Mouse (Mus musculus): ENCODE measurements around the gene Cxcr4. TPM values are rescaled to one million over a fixed set of nuclear protein-coding genes. Genes with fewer than 3 reads are reported as not detected.

The Cxcr4 gene
- polyA plus RNA-seq, 1 experiment, result 1,143 TPM

DNA sequence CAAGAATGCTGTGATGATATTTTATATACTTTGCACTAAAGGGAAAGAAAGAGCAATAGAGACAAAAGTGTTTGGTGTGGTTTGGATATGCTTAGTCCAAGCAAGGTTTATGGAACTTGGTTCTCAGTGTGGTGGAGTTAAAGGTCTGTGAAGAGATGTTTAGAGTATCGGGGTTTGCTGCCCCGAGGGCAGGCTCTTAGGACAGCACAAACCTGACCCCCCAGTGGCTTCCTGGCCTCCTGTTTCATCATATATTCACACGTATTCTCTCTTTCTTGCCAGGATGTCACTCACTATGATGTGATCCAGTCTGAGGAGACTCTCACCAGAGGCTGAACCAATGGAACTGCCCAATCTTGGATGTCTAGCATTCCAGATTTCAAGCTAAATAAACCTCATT, 43.1 kb downstream of the Cxcr4 start:
- Histone ChIP-seq H3K4me3 (ENCODE audit: control insufficient read depth, insufficient read depth, low read length) (no peak overlapping the region), H3K36me3 (ENCODE audit: control insufficient read depth, insufficient read depth, low read length) (no peaks in the 10 kb centered on the region), H3K4me1 (replicated peaks; ENCODE audit: control insufficient read depth, insufficient read depth, low read length) (peaks cover 23% of the 10 kb centered on the region), H3K27me3 (ENCODE audit: control insufficient read depth, insufficient read depth, low read length) (no peaks in the 10 kb centered on the region), H3K27ac (ENCODE audit: control insufficient read depth, insufficient read depth, low read length) (peak overlapping the region; percentile 5; the same call in 1 of the 2 replicates)
- 16% methylated on average over 3 of the region's 3 CpGs for WGBS
- no peak for DNase-seq
- no peak for TF ChIP-seq CTCF (IDR thresholded peaks at IDR 0.05; ENCODE audit: borderline replicate concordance, control insufficient read depth, extremely low read depth, insufficient read depth, low read length, poor library complexity)
- TF ChIP-seq POLR2A (IDR thresholded peaks at IDR 0.05; ENCODE audit: control insufficient read depth, extremely low read depth, insufficient read depth, low read length, poor library complexity), result no peak

DNA sequence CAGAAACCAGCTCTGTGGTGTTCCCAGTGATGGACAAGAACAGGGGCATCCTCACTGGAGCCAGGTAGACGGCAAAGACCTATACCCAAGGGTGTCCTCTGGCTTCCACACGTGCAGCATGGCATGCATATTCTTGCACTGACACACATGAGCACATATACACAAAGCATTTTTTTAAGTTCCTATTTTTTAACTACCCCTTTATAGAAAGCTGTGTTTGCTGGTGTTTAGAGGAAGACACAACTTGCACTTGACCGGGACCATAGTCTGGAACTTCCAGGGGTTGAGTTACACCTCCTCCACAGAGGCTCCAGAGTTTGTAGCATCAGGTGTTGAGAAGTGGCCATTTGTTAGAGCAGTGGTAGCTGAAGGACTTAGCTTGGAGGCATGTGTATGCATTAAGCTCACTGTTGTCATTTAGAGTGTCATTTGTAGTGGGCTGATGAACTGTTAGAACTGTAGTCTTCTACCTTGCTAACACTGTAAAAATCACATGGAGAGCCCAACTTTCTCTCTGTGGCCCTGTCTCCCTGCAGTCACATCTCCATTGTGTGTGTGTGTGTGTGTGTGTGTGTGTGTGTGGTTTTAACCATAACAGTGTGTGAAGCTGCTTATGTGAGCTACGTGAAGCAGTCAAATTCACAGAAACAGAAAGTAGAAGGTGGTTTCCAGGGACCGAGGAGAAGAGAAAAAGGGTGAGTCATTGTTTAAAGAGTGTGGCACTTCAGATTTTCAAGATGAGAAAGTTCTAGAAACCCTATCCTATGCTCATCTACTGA, 43.7 kb downstream of the Cxcr4 start:
- H3K4me3 ChIP-seq (ENCODE audit: control insufficient read depth, insufficient read depth, low read length), result no peak overlapping the region
- no peaks in the 10 kb centered on the region for H3K36me3 ChIP-seq (ENCODE audit: control insufficient read depth, insufficient read depth, low read length)
- TF ChIP-seq POLR2A (IDR thresholded peaks at IDR 0.05; ENCODE audit: control insufficient read depth, extremely low read depth, insufficient read depth, low read length, poor library complexity), result no peak
- TF ChIP-seq CTCF (IDR thresholded peaks at IDR 0.05; ENCODE audit: borderline replicate concordance, control insufficient read depth, extremely low read depth, insufficient read depth, low read length, poor library complexity), result no peak
- H3K27me3 ChIP-seq (ENCODE audit: control insufficient read depth, insufficient read depth, low read length), result no peaks in the 10 kb centered on the region
- DNase-seq, result no peak
- WGBS, result 34% methylated on average over 5 of the region's 5 CpGs
- H3K4me1 ChIP-seq (replicated peaks; ENCODE audit: control insufficient read depth, insufficient read depth, low read length), result peaks cover 25% of the 10 kb centered on the region
- H3K27ac ChIP-seq (ENCODE audit: control insufficient read depth, insufficient read depth, low read length), result no peak overlapping the region

DNA sequence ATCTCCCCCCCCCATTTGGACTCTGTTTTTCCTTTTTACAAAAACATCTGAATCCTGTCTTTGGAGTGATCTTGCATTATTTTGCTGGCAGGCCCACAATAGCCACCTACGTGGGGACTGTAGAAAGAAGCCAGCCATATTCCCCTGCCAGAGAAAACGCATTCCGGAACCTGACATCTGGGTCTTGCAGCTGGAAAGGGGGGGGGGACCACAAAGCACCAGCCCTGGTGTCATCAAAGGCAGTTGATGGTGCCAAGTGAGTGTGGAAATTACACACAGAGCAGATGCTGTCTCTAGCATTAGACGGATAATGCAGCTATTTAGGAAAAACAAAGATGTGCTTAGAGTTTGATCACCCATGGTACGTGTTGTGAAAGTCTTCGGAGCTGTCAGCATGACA, 46.4 kb downstream of the Cxcr4 start:
- no peak for DNase-seq
- H3K36me3 ChIP-seq (ENCODE audit: control insufficient read depth, insufficient read depth, low read length), result no peaks in the 10 kb centered on the region
- TF ChIP-seq POLR2A (IDR thresholded peaks at IDR 0.05; ENCODE audit: control insufficient read depth, extremely low read depth, insufficient read depth, low read length, poor library complexity) (no peak), CTCF (IDR thresholded peaks at IDR 0.05; ENCODE audit: borderline replicate concordance, control insufficient read depth, extremely low read depth, insufficient read depth, low read length, poor library complexity) (no peak)
- H3K4me3 ChIP-seq (ENCODE audit: control insufficient read depth, insufficient read depth, low read length), result no peak overlapping the region
- H3K4me1 ChIP-seq (replicated peaks; ENCODE audit: control insufficient read depth, insufficient read depth, low read length), result peaks cover 25% of the 10 kb centered on the region
- WGBS, result 96% methylated on average over 6 of the region's 6 CpGs
- H3K27me3 ChIP-seq (ENCODE audit: control insufficient read depth, insufficient read depth, low read length), result no peaks in the 10 kb centered on the region
- H3K27ac ChIP-seq (ENCODE audit: control insufficient read depth, insufficient read depth, low read length), result no peak overlapping the region

DNA sequence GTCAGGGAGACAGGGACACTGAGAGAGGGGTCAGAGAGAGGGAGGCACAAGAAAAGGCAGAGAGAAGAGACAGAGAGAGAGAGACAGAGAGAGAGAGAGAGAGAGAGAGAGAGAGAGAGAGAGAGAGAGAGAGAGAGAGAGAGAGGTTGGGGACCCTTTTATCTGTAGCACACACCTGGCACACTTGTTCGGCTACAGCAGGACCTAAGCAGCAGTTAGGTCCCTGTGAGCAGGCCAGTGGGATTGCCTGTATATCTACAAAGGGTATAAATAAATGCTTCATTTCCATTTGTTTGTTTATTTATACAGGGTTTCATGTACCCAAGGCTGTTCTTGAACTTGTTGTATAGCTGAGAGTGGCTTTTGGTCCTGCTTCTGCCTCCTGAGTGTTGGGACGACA, 49.0 kb downstream of the Cxcr4 start:
- no peaks in the 10 kb centered on the region for H3K36me3 ChIP-seq (ENCODE audit: control insufficient read depth, insufficient read depth, low read length)
- WGBS, result 75% methylated on average over 2 of the region's 2 CpGs
- TF ChIP-seq CTCF (IDR thresholded peaks at IDR 0.05; ENCODE audit: borderline replicate concordance, control insufficient read depth, extremely low read depth, insufficient read depth, low read length, poor library complexity) (no peak), POLR2A (IDR thresholded peaks at IDR 0.05; ENCODE audit: control insufficient read depth, extremely low read depth, insufficient read depth, low read length, poor library complexity) (no peak)
- peaks cover 16% of the 10 kb centered on the region for H3K4me1 ChIP-seq (replicated peaks; ENCODE audit: control insufficient read depth, insufficient read depth, low read length)
- H3K27me3 ChIP-seq (ENCODE audit: control insufficient read depth, insufficient read depth, low read length), result no peaks in the 10 kb centered on the region
- H3K27ac ChIP-seq (ENCODE audit: control insufficient read depth, insufficient read depth, low read length), result no peak overlapping the region
- DNase-seq, result no peak
- no peak overlapping the region for H3K4me3 ChIP-seq (ENCODE audit: control insufficient read depth, insufficient read depth, low read length)

DNA sequence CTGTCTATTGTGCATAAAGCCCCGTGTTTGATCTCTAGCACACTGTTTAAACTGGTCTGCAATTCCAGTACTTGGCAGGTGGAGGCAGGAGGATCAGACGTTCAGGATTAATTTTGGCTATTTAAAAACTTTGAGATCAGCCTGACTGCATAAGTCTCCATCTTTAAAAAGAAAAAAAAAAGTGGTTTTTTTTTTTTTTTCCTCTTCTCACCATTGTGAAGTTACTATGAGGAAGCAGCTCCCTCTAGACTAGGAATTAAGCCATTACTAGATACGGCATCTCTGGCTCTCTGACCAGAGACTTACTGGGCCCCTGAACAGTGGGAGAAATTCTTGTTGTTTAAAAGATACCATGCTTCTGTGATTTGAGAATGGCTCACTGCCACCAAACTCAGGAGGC, 49.5 kb downstream of the Cxcr4 start:
- no peak overlapping the region for H3K27ac ChIP-seq (ENCODE audit: control insufficient read depth, insufficient read depth, low read length)
- no peaks in the 10 kb centered on the region for H3K36me3 ChIP-seq (ENCODE audit: control insufficient read depth, insufficient read depth, low read length)
- WGBS, result 83% methylated on average over 3 of the region's 3 CpGs
- DNase-seq, result no peak
- no peaks in the 10 kb centered on the region for H3K27me3 ChIP-seq (ENCODE audit: control insufficient read depth, insufficient read depth, low read length)
- H3K4me3 ChIP-seq (ENCODE audit: control insufficient read depth, insufficient read depth, low read length), result no peak overlapping the region
- TF ChIP-seq CTCF (IDR thresholded peaks at IDR 0.05; ENCODE audit: borderline replicate concordance, control insufficient read depth, extremely low read depth, insufficient read depth, low read length, poor library complexity) (no peak), POLR2A (IDR thresholded peaks at IDR 0.05; ENCODE audit: control insufficient read depth, extremely low read depth, insufficient read depth, low read length, poor library complexity) (no peak)
- H3K4me1 ChIP-seq (replicated peaks; ENCODE audit: control insufficient read depth, insufficient read depth, low read length), result peaks cover 13% of the 10 kb centered on the region

DNA sequence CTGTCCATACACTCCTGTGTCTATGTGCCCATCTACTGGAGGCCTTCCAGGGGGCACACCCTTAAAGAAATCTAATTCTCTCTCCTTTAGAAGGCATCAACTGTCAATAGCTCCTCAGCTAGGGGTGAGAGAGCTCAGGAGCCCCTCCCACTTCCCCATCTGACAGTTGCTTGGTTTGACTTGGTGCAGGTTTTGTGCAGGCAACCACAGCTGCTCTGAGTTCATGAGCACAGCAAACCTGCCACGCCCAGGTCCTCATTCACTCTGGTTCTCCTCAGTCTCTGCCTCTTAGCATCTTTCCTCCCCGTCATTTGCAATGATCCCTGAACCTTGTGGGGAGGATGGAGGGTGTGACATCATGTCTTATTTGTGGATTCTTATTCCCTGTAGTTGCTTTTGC, 51.9 kb downstream of the Cxcr4 start:
- H3K36me3 ChIP-seq (ENCODE audit: control insufficient read depth, insufficient read depth, low read length), result no peaks in the 10 kb centered on the region
- TF ChIP-seq POLR2A (IDR thresholded peaks at IDR 0.05; ENCODE audit: control insufficient read depth, extremely low read depth, insufficient read depth, low read length, poor library complexity), result no peak
- no peak for TF ChIP-seq CTCF (IDR thresholded peaks at IDR 0.05; ENCODE audit: borderline replicate concordance, control insufficient read depth, extremely low read depth, insufficient read depth, low read length, poor library complexity)
- no peaks in the 10 kb centered on the region for H3K27me3 ChIP-seq (ENCODE audit: control insufficient read depth, insufficient read depth, low read length)
- H3K4me1 ChIP-seq (replicated peaks; ENCODE audit: control insufficient read depth, insufficient read depth, low read length), result peaks cover 19% of the 10 kb centered on the region
- H3K27ac ChIP-seq (ENCODE audit: control insufficient read depth, insufficient read depth, low read length), result no peak overlapping the region
- no peak overlapping the region for H3K4me3 ChIP-seq (ENCODE audit: control insufficient read depth, insufficient read depth, low read length)
- WGBS, result 10% methylated on average over 2 of the region's 2 CpGs
- peak; percentile 64 for DNase-seq

All from thymus, adult 2 months (tissue).